ENCODE assay signal across 23 mouse cellular contexts in the genomic region with DNA sequence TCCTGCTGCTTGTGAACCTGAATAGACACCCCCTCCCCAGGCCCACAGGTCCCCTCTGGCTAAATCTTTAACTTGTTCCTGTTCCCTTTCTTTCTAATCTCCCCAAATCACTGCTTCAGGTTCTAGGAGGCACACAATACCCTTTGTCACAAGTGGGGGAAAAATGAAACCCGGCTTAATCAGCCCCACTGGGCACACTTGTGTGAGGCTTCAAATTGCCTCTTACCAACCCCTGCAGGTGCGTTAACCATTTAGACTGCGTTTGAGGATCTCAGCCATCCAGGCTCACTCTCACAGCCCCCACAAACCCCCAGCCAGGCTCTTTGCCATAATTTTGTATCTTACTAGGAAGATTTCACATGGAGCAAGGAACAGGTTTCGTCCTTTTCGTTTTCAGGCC. TPM values are rescaled to one million over a fixed set of nuclear protein-coding genes. Genes with fewer than 3 reads are reported as not detected.
DNase-seq lines count a peak whose midpoint lies in the region; ATAC-seq and TF ChIP-seq lines count a peak whose summit lies in the region.
"Had no signal": no experiment of that assay in that cellular context is flagged by ENCODE, and none has a peak within 500 bp of the region (broad histone marks: within the 10 kb centered on the region; RNA-seq: fewer than 3 reads in every experiment).

No protein-coding gene starts in this region.

- H3K4me1 ChIP-seq in lung, embryonic 16.5 days (replicated peaks; ENCODE audit: control insufficient read depth, insufficient read depth, low read length) = peaks cover 13% of the 10 kb centered on the region
- H3K4me1 ChIP-seq in lung, adult 2 months (ENCODE audit: control insufficient read depth, insufficient read depth, low read length) = peaks cover 3% of the 10 kb centered on the region; the same call in 1 of the 2 replicates
- 0 out of 2 replicates have a peak, but pooled peaks cover 5% of the 10 kb centered on the region for H3K4me1 ChIP-seq in embryonic facial prominence, embryonic 15.5 days
- no peaks in the 10 kb centered on the region for H3K4me1 ChIP-seq in liver, embryonic 11.5 days (replicated peaks; ENCODE audit: control insufficient read depth, insufficient read depth, low read length)
- H3K4me1 ChIP-seq: heart, embryonic 12.5 days had no signal

- no peak overlapping the region for H3K4me3 ChIP-seq in lung, embryonic 16.5 days (ENCODE audit: low read length)
- H3K4me3 ChIP-seq in lung, adult 2 months (replicated peaks; ENCODE audit: extremely low read depth, low read depth, low read length) = no peak overlapping the region
- no peak overlapping the region for H3K4me3 ChIP-seq in embryonic facial prominence, embryonic 15.5 days (replicated peaks)
- H3K4me3 ChIP-seq in liver, embryonic 11.5 days (ENCODE audit: low read depth, low read length) = no peak overlapping the region
- H3K4me3 ChIP-seq: gastrocnemius, adult 2 months; heart, adult 2 months; heart, embryonic 12.5 days; hindbrain, embryonic 12.5 days had no signal

- 0 out of 2 replicates have a peak overlapping the region, but pooled peaks have one; percentile 9 for H3K9ac ChIP-seq in lung, embryonic 16.5 days (ENCODE audit: low read length)
- H3K9ac ChIP-seq in embryonic facial prominence, embryonic 15.5 days = no peak overlapping the region
- H3K9ac ChIP-seq in liver, embryonic 11.5 days (ENCODE audit: low read depth, low read length) = no peak overlapping the region
- H3K9ac ChIP-seq: heart, embryonic 12.5 days; hindbrain, embryonic 12.5 days had no signal

- intact Hi-C loops in heart, postnatal 36 days (cut with DNase I) = no loop called here
- intact Hi-C loops in gastrocnemius, postnatal 36 days (cut with DNase I) = no loop called here

- TF ChIP-seq CTCF in lung, adult 2 months (IDR thresholded peaks at IDR 0.05; ENCODE audit: insufficient read depth, low read length) = no peak

- no peaks in the 10 kb centered on the region for H3K9me3 ChIP-seq in lung, embryonic 16.5 days (ENCODE audit: control insufficient read depth, low read length)
- H3K9me3 ChIP-seq in embryonic facial prominence, embryonic 15.5 days (replicated peaks) = no peaks in the 10 kb centered on the region
- H3K9me3 ChIP-seq in liver, embryonic 11.5 days (ENCODE audit: control insufficient read depth, low read length) = no peaks in the 10 kb centered on the region
- H3K9me3 ChIP-seq: heart, embryonic 12.5 days; hindbrain, embryonic 12.5 days had no signal

- no peaks in the 10 kb centered on the region for H3K36me3 ChIP-seq in lung, embryonic 16.5 days (ENCODE audit: control insufficient read depth, insufficient read depth, low read length)
- H3K36me3 ChIP-seq in embryonic facial prominence, embryonic 15.5 days = no peaks in the 10 kb centered on the region
- no peaks in the 10 kb centered on the region for H3K36me3 ChIP-seq in liver, embryonic 11.5 days (ENCODE audit: control insufficient read depth, insufficient read depth, low read length)
- H3K36me3 ChIP-seq: heart, embryonic 12.5 days; hindbrain, embryonic 12.5 days had no signal

- 47% methylated on average over 5 of the region's 5 CpGs for WGBS in lung, embryonic 16.5 days
- 64% methylated on average over 5 of the region's 5 CpGs for WGBS in lung, adult 2 months
- 43% methylated on average over 5 of the region's 5 CpGs for WGBS in embryonic facial prominence, embryonic 15.5 days
- WGBS in liver, embryonic 11.5 days = 69% methylated on average over 5 of the region's 5 CpGs

- no peak for TF ChIP-seq POLR2A in lung, adult 2 months (IDR thresholded peaks at IDR 0.05; ENCODE audit: borderline replicate concordance, extremely low read depth, low read depth, low read length)

- no peak for ATAC-seq in lung, embryonic 16.5 days (ENCODE audit: low read depth)
- ATAC-seq in embryonic facial prominence, embryonic 15.5 days (ENCODE audit: insufficient number of reproducible peaks, low FRiP score, low TSS enrichment, low read depth) = peak; percentile 65; the same call in 1 of the 2 replicates
- no peak for ATAC-seq in liver, embryonic 11.5 days (replicated peaks; ENCODE audit: low FRiP score)
- ATAC-seq: CD4-positive, CD25-positive, alpha-beta regulatory T cell, adult 4 months; forebrain, embryonic 14.5 days; hindbrain, embryonic 16.5 days; inflammation-experienced regulatory T-cells, adult 6 months; intestine, postnatal 0 days had no signal

- no peak overlapping the region for H3K27ac ChIP-seq in lung, embryonic 16.5 days (ENCODE audit: low read length)
- H3K27ac ChIP-seq in embryonic facial prominence, embryonic 15.5 days (replicated peaks) = no peak overlapping the region; the same call in 1 of the 2 replicates
- H3K27ac ChIP-seq in liver, embryonic 11.5 days (ENCODE audit: low read depth, low read length) = no peak overlapping the region
- H3K27ac ChIP-seq: gastrocnemius, adult 2 months; heart, adult 2 months; hindbrain, embryonic 12.5 days had no signal

- H3K4me2 ChIP-seq in lung, embryonic 16.5 days (ENCODE audit: low read depth, low read length) = no peak overlapping the region
- no peak overlapping the region for H3K4me2 ChIP-seq in embryonic facial prominence, embryonic 15.5 days (replicated peaks)
- H3K4me2 ChIP-seq in liver, embryonic 11.5 days = no peak overlapping the region
- H3K4me2 ChIP-seq: heart, embryonic 12.5 days; hindbrain, embryonic 12.5 days had no signal

- DNase-seq in heart, adult 11 months = peak; percentile 62
- no peak for DNase-seq in heart, postnatal 36 days
- no peak for DNase-seq in lung, adult 2 months
- no peak for DNase-seq in gastrocnemius, postnatal 36 days
- no peak for DNase-seq in liver, embryonic 11.5 days (ENCODE audit: low spot score)
- DNase-seq: adrenal gland, postnatal 14 days; B cell, adult 2 months; cerebellum, adult 11-12 months; cerebellum, adult 9-10 months; cerebellum, postnatal 25 days; gastrocnemius, adult 2 months; gastrocnemius, postnatal 25 days; heart, adult 2 months had no signal

- H3K27me3 ChIP-seq in lung, embryonic 16.5 days (ENCODE audit: control insufficient read depth, insufficient read depth, low read depth, low read length) = no peaks in the 10 kb centered on the region
- H3K27me3 ChIP-seq in embryonic facial prominence, embryonic 15.5 days = no peaks in the 10 kb centered on the region
- no peaks in the 10 kb centered on the region for H3K27me3 ChIP-seq in liver, embryonic 11.5 days (replicated peaks; ENCODE audit: control insufficient read depth, insufficient read depth, low read length)
- H3K27me3 ChIP-seq: heart, embryonic 12.5 days; hindbrain, embryonic 12.5 days had no signal

RNA-seq across cellular contexts. Expression of gene Pla2r1, which starts 9.1 kb away (rescaled TPM):
- 1 to 10 TPM; 1.1 to 1.4 TPM for total RNA-seq in heart, postnatal 36 days (2021)
- polyA plus RNA-seq in lung, embryonic 16.5 days (2015; fragmentation: Nextera tagmentation; extraction: Ambion mirVana) = 4.2 and 4.3 TPM in 2 replicates
- 9.3 and 14.1 TPM in 2 replicates for polyA plus RNA-seq in lung, adult 2 months (2012; rRNA removed)
- 3.1 and 4.1 TPM in 2 replicates for polyA plus RNA-seq in embryonic facial prominence, embryonic 15.5 days (2015; fragmentation: Nextera tagmentation; extraction: Ambion mirVana)
- 1 to 10 TPM; 1.1 to 1.4 TPM for total RNA-seq in gastrocnemius, postnatal 36 days (2021)
- 0.55 and 0.58 TPM in 2 replicates for polyA plus RNA-seq in liver, embryonic 11.5 days (2014; fragmentation: Nextera tagmentation; extraction: Ambion mirVana)
- total RNA-seq: MEL had no signal
- polyA plus RNA-seq: CD4-positive, CD25-positive, alpha-beta regulatory T cell, adult 4 months; inflammation-experienced regulatory T-cells, adult 6 months had no signal
